Mouse (Mus musculus) brain, embryonic 14.5 days (tissue): ENCODE results near the gene Gal3st1.

ENCODE experiments used
- CTCF ChIP-seq: fragments of 200-500 bp; IDR thresholded peaks from 2 replicates; pipeline ENCODE4 v1.5.1; 2012; ENCODE audit warnings: inconsistent platforms, mild to moderate bottlenecking, moderate library complexity, borderline replicate concordance; ENCODE audit not compliant: insufficient read depth, insufficient read length; ENCODE audit errors: extremely low read depth
- POLR2A ChIP-seq: fragments of 200-500 bp; IDR thresholded peaks from 2 replicates; pipeline ENCODE4 v1.6.1; 2012; ENCODE audit warnings: mild to moderate bottlenecking, inconsistent platforms, borderline replicate concordance; ENCODE audit not compliant: poor library complexity, insufficient read depth, insufficient read length, severe bottlenecking; ENCODE audit errors: extremely low read depth

- TF ChIP-seq CTCF = no peak
- TF ChIP-seq POLR2A = no peak
Measured at GRCm38 (mm10) chr11:3937321-3937874, 46.0 kb upstream of the Gal3st1 start.
